In genomic region chr2:180545046-180545445, GRCm38 (mm10) we compare ENCODE assay signal across 17 mouse cellular contexts. TPM values are rescaled to one million over a fixed set of nuclear protein-coding genes. Genes with fewer than 3 reads are reported as not detected.
"Had no signal": no experiment of that assay in that cellular context is flagged by ENCODE, and none has a peak within 500 bp of the region (broad histone marks: within the 10 kb centered on the region; RNA-seq: fewer than 3 reads in every experiment).

No protein-coding gene starts in this region.

- H3K4me2 ChIP-seq: limb, embryonic 15.5 days; liver, embryonic 13.5 days; neural tube, embryonic 15.5 days; stomach, embryonic 15.5 days had no signal

- H3K9ac ChIP-seq: limb, embryonic 15.5 days; liver, embryonic 13.5 days; neural tube, embryonic 15.5 days; stomach, embryonic 15.5 days had no signal

- H3K4me1 ChIP-seq: limb, embryonic 15.5 days; liver, embryonic 13.5 days had no signal

- H3K27me3 ChIP-seq: liver, embryonic 13.5 days; neural tube, embryonic 15.5 days; stomach, embryonic 15.5 days had no signal

- H3K4me3 ChIP-seq: limb, embryonic 15.5 days; liver, embryonic 13.5 days; midbrain, embryonic 10.5 days; myocyte; neural tube, embryonic 15.5 days; stomach, embryonic 15.5 days had no signal

- H3K36me3 ChIP-seq: limb, embryonic 15.5 days; liver, embryonic 13.5 days; midbrain, embryonic 10.5 days; neural tube, embryonic 15.5 days; stomach, embryonic 15.5 days had no signal

- H3K27ac ChIP-seq: limb, embryonic 15.5 days; liver, embryonic 13.5 days; midbrain, embryonic 10.5 days; neural tube, embryonic 15.5 days; stomach, embryonic 15.5 days had no signal

- DNase-seq: kidney, adult 11 months; kidney, postnatal 14 days; layer of hippocampus, adult 9-11 months; layer of hippocampus, postnatal 36 days; liver, embryonic 13.5 days; lung, adult 2 months; lung, postnatal 4 days; midbrain, embryonic 14.5 days; retina, postnatal 1 day had no signal

- H3K9me3 ChIP-seq: limb, embryonic 15.5 days; liver, embryonic 13.5 days; midbrain, embryonic 10.5 days; neural tube, embryonic 15.5 days; stomach, embryonic 15.5 days had no signal

RNA-seq across cellular contexts. Expression of gene Ntsr1, which starts 45.3 kb away (rescaled TPM):
- total RNA-seq: megakaryocyte, adult 5-6 weeks had no signal
- polyA plus RNA-seq: limb, embryonic 11.5 days; lung, adult 2 months; myocyte; spleen, adult 2 months had no signal
